Mouse (Mus musculus) ES-E14 (cell line): Measurements from ENCODE around the gene Sf3a2.

Experiments
- CHD2 ChIP-seq: IDR thresholded peaks from 2 replicates; pipeline ENCODE4 v1.6.1; 2014; ENCODE audit warnings: mild to moderate bottlenecking, low read depth, low read length, inconsistent platforms
- MAFK ChIP-seq: IDR thresholded peaks from 2 replicates; pipeline ENCODE4 v1.6.1; 2014; ENCODE audit warnings: mild to moderate bottlenecking, low read depth, low read length, inconsistent platforms; ENCODE audit not compliant: insufficient read depth

DNA sequence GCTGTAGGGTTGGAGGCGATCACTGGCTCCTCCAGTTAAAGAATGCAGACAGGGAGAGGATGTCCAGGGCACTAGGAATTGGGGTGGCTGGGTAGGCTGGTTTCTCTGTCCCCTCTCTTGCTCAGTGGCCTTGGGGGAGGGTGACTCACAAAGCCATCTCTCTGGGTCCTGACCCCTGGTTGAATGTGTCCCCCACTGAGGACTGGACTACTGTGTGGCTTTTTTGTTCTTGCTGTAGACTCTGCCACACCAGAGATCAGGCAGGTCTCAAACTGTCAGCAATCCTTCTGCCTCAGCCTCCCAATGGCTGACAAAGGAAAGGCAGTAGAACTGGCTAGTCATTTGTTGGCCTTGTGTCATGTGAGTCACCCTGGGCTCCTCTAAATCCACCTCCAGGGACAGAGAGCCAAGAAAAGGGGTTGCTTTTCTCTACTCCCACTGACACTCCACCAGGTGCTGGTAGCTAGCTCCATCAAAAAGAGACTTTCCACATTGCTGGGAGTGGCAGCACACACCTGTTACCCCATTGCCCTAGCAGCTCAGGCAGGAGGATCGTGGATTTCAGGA lies 40.4 kb downstream of the Sf3a2 start:
- no peak for TF ChIP-seq MAFK
- TF ChIP-seq CHD2: no peak
